Mouse (Mus musculus) stomach, embryonic 16.5 days (tissue): ENCODE measurements around the gene Stau1. TPM values are rescaled to one million over a fixed set of nuclear protein-coding genes. Genes with fewer than 3 reads are reported as not detected.

Source experiments
- ATAC-seq: fragments of 200-750 bp; cut with Nextera tagmentation; 2 replicates; pipeline ENCODE4 v1.8.0; 2017; ENCODE audit warnings: moderate number of reproducible peaks, moderate TSS enrichment; ENCODE audit not compliant: insufficient read depth, low FRiP score
- H3K27ac ChIP-seq: fragments of 300-500 bp; sonication (generic); 2 replicates; pipeline ENCODE4 v1.5.1; 2014; ENCODE audit warnings: low read length
- H3K27me3 ChIP-seq: fragments of 300-500 bp; sonication (generic); 2 replicates; pipeline ENCODE4 v1.6.1; 2014; ENCODE audit warnings: low read length, control low read depth, mixed read lengths; ENCODE audit not compliant: control insufficient read depth, insufficient read depth
- H3K36me3 ChIP-seq: fragments of 300-500 bp; sonication (generic); 2 replicates; pipeline ENCODE4 v1.6.1; 2014; ENCODE audit warnings: low read length; ENCODE audit not compliant: control insufficient read depth, insufficient read depth
- H3K4me1 ChIP-seq: fragments of 300-500 bp; sonication (generic); 2 replicates; pipeline ENCODE4 v1.6.1; 2014; ENCODE audit warnings: low read length, control low read depth, mixed read lengths; ENCODE audit not compliant: control insufficient read depth, insufficient read depth
- H3K4me2 ChIP-seq: fragments of 300-500 bp; sonication (generic); 2 replicates; pipeline ENCODE4 v1.6.1; 2014; ENCODE audit warnings: low read depth, low read length, mixed read lengths
- H3K4me3 ChIP-seq: fragments of 300-500 bp; sonication (generic); replicated peaks from 2 replicates; pipeline ENCODE4 v1.5.1; 2014; ENCODE audit warnings: mild to moderate bottlenecking, low read length
- H3K9ac ChIP-seq: fragments of 300-500 bp; sonication (generic); 2 replicates; pipeline ENCODE4 v1.6.1; 2014; ENCODE audit warnings: low read length
- H3K9me3 ChIP-seq: fragments of 300-500 bp; sonication (generic); replicated peaks from 2 replicates; pipeline ENCODE4 v1.6.1; 2016; ENCODE audit warnings: low read length, control low read depth; ENCODE audit not compliant: control insufficient read depth
- WGBS: fragments of 180-500 bp; shearing (Covaris S2); extraction: QIAGEN DNeasy Blood & Tissue Kit; methylation state at CpG from one replicate; pipeline ENCODE4 v1.1.7; 2014; 5-methylcytosine and 5-hydroxymethylcytosine counted together
- polyA plus RNA-seq: library from polyadenylated mRNA; unstranded; fragments of >200 nt; fragmentation: Nextera tagmentation; extraction: Ambion mirVana; gene quantifications from 2 replicates; pipeline ENCODE4 v1.2.1, GENCODE M21; 2015

Stau1 gene
- polyA plus RNA-seq, 1 experiment from 2014 or later = 76.1 TPM

DNA sequence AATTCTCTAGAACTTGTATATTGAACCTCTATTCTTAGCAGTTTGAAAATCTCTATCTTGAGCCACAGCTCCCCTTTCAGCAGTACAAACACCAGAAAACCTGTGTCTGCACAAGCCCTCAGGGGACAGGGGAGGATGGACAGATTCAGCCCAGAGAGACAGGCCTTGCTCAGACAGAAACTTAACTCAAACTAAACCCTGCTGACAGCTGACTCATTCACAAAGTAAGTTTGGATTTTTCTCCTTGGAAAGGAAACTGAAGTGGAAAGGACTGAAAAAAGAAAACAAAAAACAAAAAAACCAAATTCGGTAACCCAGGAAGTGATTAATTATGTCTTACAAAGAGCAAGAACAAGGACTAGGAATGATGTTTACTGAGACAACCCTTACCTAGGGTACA, 22.9 kb downstream of the Stau1 start:
- WGBS = 43% methylated on average over 1 of the region's 1 CpGs
- Histone ChIP-seq H3K36me3 (no peaks in the 10 kb centered on the region), H3K4me2 (no peak overlapping the region), H3K9me3 (no peaks in the 10 kb centered on the region), H3K27ac (no peak overlapping the region), H3K9ac (no peak overlapping the region), H3K4me1 (0 out of 2 replicates have a peak, but pooled peaks cover 8% of the 10 kb centered on the region), H3K4me3 (no peak overlapping the region), H3K27me3 (no peaks in the 10 kb centered on the region)
- ATAC-seq = no peak

DNA sequence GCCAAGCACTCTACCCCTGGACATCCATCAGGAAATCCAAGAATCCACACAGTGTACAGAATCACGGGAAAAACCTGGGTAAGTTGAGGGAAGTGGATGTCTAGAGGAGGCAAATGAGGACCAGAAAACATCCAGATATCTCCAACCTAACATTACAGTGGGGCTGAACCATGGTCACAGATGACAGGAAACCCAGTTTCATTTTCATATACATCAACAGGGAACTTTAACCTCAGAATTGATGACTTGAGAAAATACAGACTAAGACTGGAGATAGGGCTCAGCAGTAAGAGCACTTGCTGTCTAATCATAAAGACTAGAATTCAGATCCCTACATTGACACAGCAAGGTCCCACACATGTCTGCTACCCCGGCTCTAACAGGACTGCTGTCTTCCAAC, 31.3 kb downstream of the Stau1 start:
- no peaks in the 10 kb centered on the region for H3K4me1 ChIP-seq
- WGBS = 83% methylated on average over 2 of the region's 2 CpGs
- no peak for ATAC-seq
- H3K27ac ChIP-seq = no peak overlapping the region
- H3K9me3 ChIP-seq = no peaks in the 10 kb centered on the region
- no peak overlapping the region for H3K9ac ChIP-seq
- no peak overlapping the region for H3K4me2 ChIP-seq
- H3K27me3 ChIP-seq = no peaks in the 10 kb centered on the region
- H3K36me3 ChIP-seq = no peaks in the 10 kb centered on the region
- no peak overlapping the region for H3K4me3 ChIP-seq

DNA sequence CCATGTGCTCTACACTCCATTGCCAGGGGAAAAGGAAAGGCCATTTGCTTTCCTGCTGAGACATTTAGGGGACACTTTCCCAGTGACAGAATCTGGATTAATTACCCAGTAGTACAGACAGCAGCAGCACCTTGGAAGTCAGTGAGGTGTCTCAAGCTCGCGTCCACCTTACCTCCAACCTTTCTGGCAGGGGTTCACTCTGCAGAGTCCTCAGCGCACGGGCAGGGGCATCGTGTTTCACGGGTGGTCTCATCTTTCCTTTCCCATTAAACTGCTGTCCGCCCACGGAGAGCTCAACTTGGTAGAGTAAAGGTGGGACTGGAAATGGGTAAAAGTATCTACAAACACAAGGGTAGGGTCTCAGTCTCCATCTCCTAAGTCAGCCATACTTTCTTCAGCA, 32.8 kb downstream of the Stau1 start:
- Histone ChIP-seq H3K4me2 (no peak overlapping the region), H3K27ac (no peak overlapping the region), H3K27me3 (no peaks in the 10 kb centered on the region), H3K9me3 (no peaks in the 10 kb centered on the region), H3K4me3 (no peak overlapping the region), H3K4me1 (no peaks in the 10 kb centered on the region), H3K36me3 (0 out of 2 replicates have a peak, but pooled peaks cover under 1% of the 10 kb centered on the region), H3K9ac (no peak overlapping the region)
- WGBS = 79% methylated on average over 8 of the region's 8 CpGs
- ATAC-seq = no peak

DNA sequence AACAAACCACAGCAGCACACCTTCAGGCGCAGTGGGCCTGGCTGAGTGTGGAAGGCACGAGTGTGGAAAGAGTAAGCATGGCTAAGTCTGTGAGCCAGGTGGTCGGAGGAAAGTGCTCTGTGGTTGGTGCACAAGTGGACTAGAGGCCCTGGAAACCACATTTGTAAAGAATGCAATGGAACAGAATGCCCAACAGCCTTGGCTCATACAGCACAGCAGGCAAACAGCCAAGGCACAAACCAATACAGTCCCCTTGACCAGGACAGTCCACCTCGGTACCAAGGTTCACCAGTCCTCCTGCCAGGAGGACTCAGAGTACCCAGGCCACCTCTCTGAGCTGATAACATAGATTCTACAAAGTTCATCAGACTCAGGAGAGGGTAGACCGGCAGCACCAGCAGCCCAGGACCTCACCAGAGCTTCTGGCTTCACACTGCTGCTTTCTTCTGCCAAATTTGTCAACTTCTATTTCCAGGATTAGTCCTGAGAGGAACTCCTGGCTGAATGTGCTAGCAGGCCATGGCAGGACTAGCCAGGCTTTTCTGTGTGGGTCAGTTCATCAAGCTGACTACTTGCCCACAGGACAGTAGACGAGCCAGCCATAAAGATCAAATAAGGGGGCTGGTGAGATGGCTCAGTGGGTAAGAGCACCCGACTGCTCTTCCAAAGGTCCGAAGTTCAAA, 35.3 kb downstream of the Stau1 start:
- no peak overlapping the region for H3K9ac ChIP-seq
- H3K4me1 ChIP-seq = no peaks in the 10 kb centered on the region
- no peak overlapping the region for H3K27ac ChIP-seq
- H3K36me3 ChIP-seq = 0 out of 2 replicates have a peak, but pooled peaks cover 6% of the 10 kb centered on the region
- ATAC-seq = no peak
- H3K27me3 ChIP-seq = no peaks in the 10 kb centered on the region
- WGBS = 89% methylated on average over 8 of the region's 8 CpGs
- H3K4me3 ChIP-seq = no peak overlapping the region
- no peak overlapping the region for H3K4me2 ChIP-seq
- H3K9me3 ChIP-seq = no peaks in the 10 kb centered on the region

DNA sequence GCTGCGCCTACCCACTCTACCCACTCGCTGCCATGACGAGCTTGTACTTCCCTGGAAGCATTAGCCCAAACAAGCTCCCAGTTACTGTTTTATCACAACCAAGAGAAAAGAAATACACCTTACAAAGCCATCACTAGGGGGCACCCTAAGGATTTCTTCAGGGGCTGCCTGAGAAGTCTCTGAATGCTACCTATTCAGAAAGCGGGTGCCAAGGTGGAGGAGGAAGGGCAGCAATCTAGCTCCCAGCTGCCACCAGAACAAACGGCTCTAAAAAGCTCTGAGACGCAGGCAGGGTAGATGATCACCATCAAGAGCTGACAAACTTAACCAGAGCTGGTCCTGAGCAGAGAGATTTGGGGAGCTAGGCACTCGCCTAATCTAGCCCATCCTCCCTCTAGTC, 39.3 kb downstream of the Stau1 start:
- H3K9ac ChIP-seq = no peak overlapping the region
- no peaks in the 10 kb centered on the region for H3K9me3 ChIP-seq
- no peaks in the 10 kb centered on the region for H3K27me3 ChIP-seq
- 58% methylated on average over 7 of the region's 7 CpGs for WGBS
- no peak overlapping the region for H3K4me2 ChIP-seq
- no peaks in the 10 kb centered on the region for H3K4me1 ChIP-seq
- no peak overlapping the region for H3K27ac ChIP-seq
- peaks cover 14% of the 10 kb centered on the region; the same call in 1 of the 2 replicates for H3K36me3 ChIP-seq
- no peak for ATAC-seq
- H3K4me3 ChIP-seq = no peak overlapping the region

DNA sequence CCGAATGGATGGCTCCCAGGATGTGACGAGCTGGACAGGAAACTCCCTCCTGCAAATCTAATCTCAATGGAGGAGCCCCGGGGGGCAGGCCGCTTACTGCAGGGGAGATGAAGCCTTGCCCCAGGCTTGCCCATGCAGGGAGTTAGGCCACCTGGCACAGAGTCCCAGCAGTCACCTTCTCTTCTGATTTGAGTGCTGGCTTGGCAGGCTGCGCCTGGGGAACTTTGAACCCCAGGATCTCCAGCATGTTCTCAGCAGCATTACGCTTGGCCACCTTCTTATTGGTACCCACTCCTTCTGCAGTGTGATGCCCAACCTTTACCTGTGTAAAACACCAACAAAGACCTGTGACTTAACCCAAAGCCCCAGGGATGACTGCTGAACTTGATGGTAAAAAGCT, 43.9 kb downstream of the Stau1 start:
- no peak for ATAC-seq
- Histone ChIP-seq H3K4me3 (no peak overlapping the region), H3K4me2 (no peak overlapping the region), H3K27me3 (no peaks in the 10 kb centered on the region), H3K36me3 (peaks cover 24% of the 10 kb centered on the region), H3K27ac (no peak overlapping the region), H3K9ac (no peak overlapping the region), H3K4me1 (no peaks in the 10 kb centered on the region), H3K9me3 (no peaks in the 10 kb centered on the region)
- 78% methylated on average over 6 of the region's 6 CpGs for WGBS

DNA sequence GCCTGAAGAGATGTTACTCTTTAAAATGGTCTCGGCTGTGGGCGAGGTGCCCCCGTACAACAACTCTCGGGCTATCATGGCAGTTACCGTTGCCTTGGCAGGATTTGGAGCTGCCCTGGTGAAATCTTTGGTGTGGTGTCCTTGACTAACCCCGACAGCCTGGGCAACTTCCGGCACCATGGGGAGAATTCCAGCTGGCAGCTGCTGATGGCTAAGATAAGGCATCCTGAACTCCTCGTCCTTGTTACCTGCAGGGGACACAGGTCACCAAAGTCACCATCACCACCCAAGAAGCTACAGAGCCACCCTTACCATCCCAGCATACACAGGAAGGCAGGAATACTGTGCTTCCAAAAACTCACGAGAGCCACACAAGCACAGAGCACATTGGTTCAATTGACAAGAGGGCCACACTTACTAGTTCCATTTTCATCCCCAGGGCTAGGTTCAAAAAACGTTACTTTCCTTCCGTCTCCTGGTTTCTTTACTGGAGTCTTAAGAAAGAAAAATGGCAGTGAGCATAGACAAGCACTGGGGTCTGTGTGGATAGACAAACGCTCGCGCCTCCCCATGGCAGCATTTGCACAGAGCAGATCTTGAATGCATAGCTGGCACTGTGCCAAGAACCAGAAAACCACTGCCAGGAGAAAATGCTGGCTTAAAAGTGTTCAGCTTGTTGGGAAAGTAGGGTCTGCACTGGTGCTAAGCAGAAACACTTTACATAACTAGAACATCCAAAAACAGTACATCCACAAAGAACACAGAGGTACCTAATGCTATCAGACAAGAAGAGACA, 45.0 kb downstream of the Stau1 start:
- no peaks in the 10 kb centered on the region for H3K27me3 ChIP-seq
- H3K9me3 ChIP-seq = no peaks in the 10 kb centered on the region
- H3K4me3 ChIP-seq = no peak overlapping the region
- no peak overlapping the region for H3K9ac ChIP-seq
- no peak overlapping the region for H3K27ac ChIP-seq
- no peaks in the 10 kb centered on the region for H3K4me1 ChIP-seq
- WGBS = 70% methylated on average over 14 of the region's 14 CpGs
- peaks cover 24% of the 10 kb centered on the region for H3K36me3 ChIP-seq
- no peak; the same call in 1 of the 2 replicates for ATAC-seq
- no peak overlapping the region for H3K4me2 ChIP-seq

DNA sequence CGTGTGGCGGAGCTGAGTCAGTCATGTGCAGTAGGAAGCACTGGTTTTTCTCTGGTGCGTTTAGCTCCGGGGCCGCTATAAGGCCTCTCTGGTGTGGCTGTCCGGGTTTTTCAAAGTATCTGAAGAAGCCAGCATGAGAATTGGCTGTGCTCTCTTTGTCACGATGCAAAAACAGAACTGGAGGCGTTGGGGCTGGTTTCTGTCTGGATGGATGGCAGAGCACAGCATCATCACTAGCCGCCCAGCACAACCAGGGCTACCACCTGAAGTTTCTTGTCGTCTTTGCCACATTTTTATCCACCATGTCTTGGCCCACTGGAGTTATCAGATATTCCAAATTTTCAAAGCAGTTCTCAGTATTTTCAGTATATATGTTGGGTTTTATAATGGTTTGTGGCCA, 47.2 kb downstream of the Stau1 start:
- Histone ChIP-seq H3K9me3 (no peaks in the 10 kb centered on the region), H3K27me3 (no peaks in the 10 kb centered on the region), H3K4me3 (no peak overlapping the region), H3K4me2 (no peak overlapping the region), H3K4me1 (no peaks in the 10 kb centered on the region), H3K27ac (no peak overlapping the region), H3K9ac (no peak overlapping the region), H3K36me3 (peaks cover 36% of the 10 kb centered on the region)
- 86% methylated on average over 10 of the region's 10 CpGs for WGBS
- no peak for ATAC-seq

DNA sequence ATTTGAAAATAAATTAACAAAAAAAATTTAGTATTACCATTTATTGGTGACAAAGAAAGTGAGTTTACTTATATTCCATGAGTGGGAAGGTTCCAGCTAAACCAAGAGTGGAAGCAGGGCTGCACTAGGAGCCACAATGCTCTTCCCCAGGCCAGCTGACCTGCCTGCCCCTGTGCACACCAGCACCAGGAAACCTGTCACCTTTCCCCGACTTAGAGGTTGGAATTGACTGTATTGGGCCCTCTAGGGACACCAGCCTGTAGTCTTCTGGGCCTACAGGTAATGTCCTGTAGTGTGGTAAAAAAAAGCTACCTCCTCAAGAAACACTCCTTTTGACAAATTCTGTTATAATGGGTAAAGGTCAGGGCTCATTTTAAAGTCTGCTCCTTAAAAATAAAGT, 47.9 kb downstream of the Stau1 start:
- Histone ChIP-seq H3K27ac (no peak overlapping the region), H3K4me3 (no peak overlapping the region), H3K36me3 (peaks cover 34% of the 10 kb centered on the region), H3K4me2 (no peak overlapping the region), H3K27me3 (no peaks in the 10 kb centered on the region), H3K4me1 (no peaks in the 10 kb centered on the region), H3K9ac (no peak overlapping the region), H3K9me3 (no peaks in the 10 kb centered on the region)
- ATAC-seq = no peak
- 67% methylated on average over 1 of the region's 1 CpGs for WGBS
